Mouse (Mus musculus) liver, embryonic 14.5 days (tissue): ENCODE measurements around the gene Slc36a2.

Source experiments
- CTCF ChIP-seq: IDR thresholded peaks from 2 replicates; pipeline ENCODE4 v1.5.1; 2016; ENCODE audit warnings: antibody characterized with exemption, low read depth, control low read depth
- EP300 ChIP-seq: IDR thresholded peaks from 2 replicates; pipeline ENCODE4 v1.6.1; 2016; ENCODE audit warnings: antibody characterized with exemption, low read depth

DNA sequence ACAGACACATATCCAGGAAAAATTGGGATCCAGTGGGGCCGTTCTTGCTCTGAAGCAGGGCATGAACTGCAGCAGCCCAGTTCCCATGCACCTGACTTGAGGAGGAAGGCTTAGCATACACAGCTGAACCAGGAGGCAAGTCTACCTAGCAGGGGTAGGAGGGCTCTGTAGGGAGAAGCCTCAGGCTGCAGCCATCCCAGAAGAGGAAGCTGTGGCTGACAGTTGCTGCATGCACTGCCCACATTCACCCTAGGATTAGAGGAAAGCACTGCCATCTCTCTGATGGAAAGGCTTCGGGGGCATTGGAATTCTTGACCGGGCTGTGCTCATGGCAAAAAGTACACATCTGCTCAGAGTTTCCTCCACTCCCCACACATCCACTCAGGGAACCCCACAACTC is 5.0 kb downstream of the Slc36a2 start:
- TF ChIP-seq CTCF (no peak), EP300 (no peak)
